Mouse (Mus musculus): ENCODE data around the gene Zdhhc14.

- TF ChIP-seq CTCF (IDR thresholded peaks at IDR 0.05; ENCODE audit: low read depth) (no peak), EP300 (optimal IDR thresholded peaks at IDR 0.05) (no peak)
These were observed 396 bp downstream of the Zdhhc14 start for GRCm38 (mm10) chr17:5492746-5493160.
